Mouse (Mus musculus): ENCODE measurements around the gene Shisal2a.

Gene Shisal2a

DNA sequence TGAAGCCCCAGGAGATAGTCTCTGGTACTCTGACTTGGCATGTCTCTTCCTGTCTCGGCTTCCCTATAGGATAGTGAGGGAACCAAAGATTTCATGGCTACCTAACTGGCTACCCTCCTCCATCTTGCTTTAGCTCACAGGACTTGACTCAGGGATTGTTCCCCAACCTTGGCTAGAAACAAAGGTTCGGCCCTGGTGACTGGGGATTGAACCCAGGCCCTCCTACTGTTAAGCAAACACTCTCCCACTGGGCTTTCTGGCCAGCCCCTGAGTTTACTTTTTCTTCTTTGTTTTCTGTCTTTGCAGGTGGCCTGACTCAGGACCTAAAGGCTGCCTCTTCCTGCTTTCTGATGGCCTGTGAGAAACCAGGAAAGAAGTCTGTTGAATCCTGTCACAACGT is 45.3 kb downstream of the Shisal2a start:
- no peak for DNase-seq (ENCODE audit: low spot score in 2 of 2)

DNA sequence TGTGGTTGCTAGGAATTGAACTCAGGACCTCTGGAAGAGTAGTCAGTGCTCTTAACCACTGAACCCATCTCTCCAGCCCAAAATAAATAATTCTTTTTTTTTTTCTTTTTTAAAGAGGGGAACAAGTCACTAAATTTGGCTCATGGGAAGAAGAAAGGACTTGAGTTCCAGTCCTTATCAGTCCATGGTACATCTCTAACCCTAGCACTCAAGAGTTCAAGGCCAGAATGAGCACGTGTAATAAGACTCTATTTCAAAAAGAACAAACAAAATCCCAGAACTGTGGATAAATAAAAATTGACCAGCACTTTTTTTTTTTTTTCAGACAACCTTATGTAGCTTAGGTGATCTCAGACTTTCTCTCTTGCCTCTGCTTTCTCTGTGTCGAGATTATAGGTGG is 46.4 kb downstream of the Shisal2a start:
- DNase-seq (ENCODE audit: low spot score in 2 of 2): no peak

DNA sequence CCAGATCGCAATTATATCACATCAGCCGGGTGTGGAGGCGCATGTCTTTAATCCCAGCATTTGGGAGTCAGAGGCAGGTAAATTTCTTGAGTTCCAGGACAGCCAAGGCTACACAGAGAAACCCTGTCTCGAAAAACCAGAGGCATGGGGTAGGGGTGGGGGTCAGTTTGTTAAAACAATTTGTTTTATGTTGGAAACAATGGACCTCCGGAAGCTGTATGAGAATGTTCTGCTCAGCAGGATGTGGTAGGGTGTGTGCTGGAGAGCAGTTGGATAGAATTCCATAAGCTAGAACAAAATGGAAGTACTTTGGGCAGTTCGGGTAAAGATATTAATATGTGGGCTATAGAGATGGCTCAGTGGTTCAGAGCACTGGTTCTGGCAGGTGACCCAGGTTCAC is 47.7 kb downstream of the Shisal2a start:
- DNase-seq (ENCODE audit: low spot score in 2 of 2): no peak

DNA sequence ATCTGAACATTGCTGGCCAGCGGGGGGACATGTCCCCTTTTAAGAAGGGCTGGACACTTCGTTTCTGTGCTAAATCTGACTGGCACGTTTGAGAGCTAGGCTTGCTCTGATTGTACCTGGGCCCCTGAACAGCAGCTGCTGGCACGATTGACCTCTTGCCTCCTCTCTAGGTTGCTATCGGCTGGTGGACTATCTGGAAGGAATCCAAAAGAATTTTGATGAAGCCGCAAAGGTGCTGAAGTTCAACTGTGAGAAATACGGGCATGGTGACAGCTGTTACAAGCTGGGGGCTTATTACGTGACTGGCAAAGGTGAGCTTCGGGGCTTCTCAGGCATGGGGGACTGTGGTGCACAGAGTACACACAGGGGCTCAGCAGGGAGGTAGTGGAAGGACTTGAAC is 51.1 kb downstream of the Shisal2a start:
- no peak for DNase-seq (ENCODE audit: low spot score in 2 of 2)

DNA sequence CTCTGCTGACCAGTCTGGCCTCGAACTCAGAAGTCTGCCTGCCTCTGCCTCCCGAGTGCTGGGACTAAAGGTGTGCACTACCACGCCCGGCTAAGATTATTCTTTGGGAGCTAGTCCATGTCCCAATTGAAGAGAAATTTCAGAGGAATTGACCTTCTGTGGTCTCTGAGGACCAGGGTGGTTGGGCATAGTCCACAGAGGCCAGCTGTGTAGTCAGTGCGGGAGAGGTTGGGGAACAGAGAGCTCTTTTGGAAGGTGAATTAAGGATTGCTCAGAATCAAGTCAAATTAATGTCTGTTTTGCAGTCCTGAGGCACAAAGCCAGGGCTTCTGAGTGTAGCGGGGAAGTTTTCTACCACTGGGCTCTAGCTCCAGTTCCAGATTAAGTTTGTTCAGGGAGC is 53.3 kb downstream of the Shisal2a start:
- DNase-seq (ENCODE audit: low spot score in 2 of 2): no peak

DNA sequence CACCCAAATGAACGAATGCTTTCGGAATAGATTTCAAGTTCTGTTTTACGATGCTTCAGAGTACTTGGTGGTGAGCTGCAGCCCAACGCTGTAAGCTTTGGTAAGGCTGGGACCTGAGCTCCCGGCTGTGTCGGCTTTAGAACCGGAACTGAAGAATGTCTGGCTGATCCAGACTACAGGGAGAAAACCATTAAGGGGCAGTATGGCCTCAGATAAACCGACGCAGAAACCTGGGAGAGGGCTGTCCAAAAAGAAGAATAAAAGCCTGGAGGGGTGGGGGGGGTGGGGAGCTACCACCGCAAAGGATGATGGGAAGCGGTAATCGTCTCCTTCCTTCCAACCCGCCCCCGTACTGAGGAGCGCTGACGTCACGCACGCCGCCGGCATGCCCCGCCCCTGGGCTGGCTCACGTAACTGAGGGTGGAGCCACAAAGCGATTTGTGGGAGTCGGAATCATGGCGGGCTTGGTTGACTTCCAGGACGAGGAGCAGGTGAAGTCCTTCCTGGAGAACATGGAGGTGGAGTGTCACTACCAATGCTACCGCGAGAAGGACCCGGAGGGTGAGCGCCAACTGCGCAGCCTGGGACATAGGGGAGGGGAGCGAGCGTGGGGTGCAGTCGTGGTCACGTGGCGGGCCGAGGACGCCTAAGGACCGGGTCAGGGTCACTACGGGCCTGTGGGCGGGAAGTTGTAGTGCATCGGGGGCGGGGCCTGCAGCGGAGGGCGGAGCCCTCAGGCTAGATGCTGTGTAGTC is 55.2 kb downstream of the Shisal2a start, which contains the start of gene Coa7:
TSS of gene Coa7 (plus strand) at position 411 of the 755 bp plus-strand sequence.
- peak; percentile 91 to 96 for DNase-seq (ENCODE audit: low spot score in 2 of 2)

DNA sequence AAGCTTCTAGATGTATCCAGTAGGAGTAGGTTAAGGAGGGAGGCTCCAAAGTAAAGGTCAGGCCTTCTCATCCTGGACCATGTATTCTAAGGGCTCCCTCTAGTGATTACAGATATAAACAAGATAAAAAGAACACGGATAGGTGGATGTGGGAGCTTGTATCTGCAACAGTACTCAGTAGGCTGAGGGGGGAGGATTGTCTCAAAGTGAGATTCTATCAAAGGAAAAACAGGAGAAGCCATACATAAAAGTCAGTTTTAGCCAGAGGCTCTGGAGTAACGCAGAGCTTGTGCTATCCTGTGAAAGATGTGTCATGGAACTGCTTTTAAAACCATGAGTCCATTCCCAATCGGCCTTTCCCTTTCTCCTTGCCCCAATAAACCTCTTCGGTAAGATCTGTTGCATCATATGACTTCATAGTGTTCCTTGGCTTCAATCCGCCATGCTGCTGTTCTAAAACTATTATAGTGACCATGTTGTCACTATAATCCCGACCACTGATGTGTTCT is 56.0 kb downstream of the Shisal2a start:
- no peak for DNase-seq (ENCODE audit: low spot score in 2 of 2)

DNA sequence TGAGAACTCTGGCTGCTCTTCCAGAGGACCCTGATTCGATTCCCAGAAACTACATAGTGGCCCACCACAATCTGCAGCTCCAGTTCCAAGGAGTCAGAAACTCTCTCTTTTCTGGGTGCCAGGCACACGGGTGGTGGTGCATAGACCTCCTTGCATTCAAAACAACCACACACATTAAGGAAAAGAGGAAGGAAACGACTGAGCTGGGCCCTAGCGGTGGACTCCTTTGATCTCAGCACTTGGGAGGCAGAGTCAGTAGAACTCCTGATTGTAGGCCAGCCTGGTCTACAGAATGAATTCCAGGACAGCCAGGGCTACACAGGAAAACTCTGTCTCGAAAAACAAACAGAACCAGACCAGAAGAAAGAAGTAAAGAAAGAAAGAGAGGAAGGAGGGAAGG is 59.6 kb downstream of the Shisal2a start:
- DNase-seq (ENCODE audit: low spot score in 2 of 2): no peak

DNA sequence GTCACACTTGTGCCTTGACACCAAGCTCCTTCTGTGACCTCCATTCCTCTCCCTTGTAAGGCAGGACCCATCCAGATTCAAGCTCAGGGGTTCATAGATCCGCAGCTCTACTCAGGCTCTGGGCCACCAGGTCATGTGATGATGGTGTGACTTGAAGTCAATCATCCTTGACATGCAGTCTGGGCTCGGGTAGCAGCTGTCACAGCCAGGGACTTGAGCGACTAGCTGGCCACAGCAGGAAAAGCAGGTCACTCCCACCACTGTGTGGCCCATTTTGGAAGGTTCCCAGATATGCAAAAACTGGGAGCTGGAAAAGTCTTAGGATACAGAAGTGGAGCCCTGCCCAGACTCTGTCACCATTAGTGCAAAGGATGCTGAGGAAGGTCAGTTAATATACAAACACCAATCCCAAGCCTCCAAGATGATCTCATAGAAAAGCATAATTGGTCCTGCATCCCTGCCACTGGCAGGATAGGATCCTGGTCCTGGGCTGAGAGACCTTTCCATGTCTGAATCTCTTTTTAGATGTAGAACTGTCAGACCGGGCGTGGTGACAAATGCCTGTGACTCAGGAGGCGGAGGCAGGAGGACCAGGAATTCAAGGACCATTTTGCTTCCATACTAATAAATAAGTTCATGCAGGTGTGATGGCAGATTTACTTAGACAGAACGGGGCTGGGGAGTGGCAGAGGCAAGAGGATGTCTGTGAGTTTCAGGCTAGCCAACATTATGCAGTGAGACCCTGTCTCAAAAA is 62.3 kb downstream of the Shisal2a start:
- DNase-seq (ENCODE audit: low spot score in 2 of 2): no peak

DNA sequence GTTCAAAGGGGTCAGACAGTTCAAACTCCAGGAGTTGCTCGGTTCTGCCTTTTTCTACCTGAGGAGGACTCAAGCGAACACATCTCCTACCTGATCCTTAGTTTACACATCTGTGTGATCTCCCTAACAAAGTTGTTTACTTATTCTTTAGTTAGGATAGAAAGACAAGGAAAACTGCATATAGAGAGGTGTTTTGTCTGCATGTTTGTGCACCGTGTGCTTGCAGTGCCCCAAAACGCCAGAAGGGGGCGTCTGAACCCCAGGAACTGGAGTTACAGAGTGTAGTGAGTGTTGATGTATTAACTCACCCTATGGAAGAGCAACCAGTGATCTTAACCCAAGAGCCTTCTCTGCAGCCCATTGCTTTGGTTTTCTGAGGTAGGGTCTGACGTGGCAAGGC is 63.4 kb downstream of the Shisal2a start:
- DNase-seq (ENCODE audit: low spot score in 2 of 2): no peak

DNA sequence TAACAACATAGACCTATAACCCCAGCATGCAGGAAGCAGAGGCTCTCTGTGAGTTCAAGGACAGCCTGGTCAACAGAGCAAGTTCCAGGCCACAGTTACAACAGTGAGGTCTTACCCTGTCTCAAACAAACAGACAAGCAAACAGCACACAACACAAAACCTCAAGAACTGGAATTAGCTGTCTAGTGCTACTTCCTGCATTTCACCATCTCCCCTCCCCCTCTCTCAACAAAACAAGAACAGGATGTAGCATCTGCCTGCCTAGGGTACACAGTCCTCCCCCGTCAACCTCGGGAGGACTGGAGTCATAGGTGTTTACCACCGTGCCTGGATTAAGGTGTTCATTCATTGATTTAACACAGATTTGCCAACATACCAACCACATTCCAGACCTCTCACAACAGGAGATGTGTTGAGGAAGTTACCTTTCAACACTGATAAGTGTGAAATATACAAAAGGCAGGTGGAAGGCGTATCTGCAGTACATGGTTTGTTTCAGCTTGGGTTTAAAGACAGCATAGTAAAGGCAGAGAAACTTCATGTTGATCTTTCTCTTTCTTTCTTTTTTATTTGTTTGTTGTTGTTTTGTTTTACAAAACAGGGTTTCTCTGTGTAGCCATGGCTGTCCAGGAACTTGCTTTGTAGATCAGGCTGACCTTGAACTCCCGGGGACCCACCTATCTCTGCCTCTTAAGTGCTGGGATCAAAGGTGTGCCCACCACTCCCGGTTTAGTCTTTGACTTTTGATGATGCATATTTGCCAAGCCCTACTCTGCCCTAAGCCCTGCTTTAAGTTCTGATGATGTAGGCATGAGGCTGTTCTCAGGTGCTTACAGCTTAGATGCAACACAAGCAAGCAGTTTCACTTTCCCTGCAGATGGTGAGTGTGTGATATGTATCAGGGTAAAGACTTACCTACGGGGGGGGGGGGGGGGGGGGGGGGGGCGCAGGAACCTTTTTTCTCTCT is 64.2 kb downstream of the Shisal2a start:
- DNase-seq (ENCODE audit: low spot score in 2 of 2): no peak
